Mouse (Mus musculus): ENCODE data around the gene 2300002M23Rik.

2300002M23Rik gene

DNA sequence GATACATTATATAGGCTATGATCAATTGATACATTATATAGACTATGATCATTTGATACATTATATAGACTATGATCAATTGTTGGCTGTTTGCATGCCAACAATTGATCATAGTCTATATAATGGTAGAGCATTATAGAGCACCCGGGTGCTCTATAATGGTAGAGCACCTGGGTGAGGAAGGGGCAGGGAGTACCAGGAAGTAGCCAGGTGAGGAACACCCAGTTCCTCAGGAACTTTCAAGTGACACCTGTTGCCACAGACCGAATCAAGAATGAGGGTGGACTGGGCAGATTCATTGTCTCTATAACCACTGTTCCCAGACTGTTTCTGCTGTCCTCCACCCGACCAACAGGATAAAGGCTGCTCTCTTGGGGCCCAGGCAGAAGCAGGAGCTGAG, at the start of gene 2300002M23Rik:
TSS of gene 2300002M23Rik (plus strand) at position 301 of the 400 bp plus-strand sequence.
- no peak for DNase-seq (ENCODE audit: low spot score in 2 of 2)

DNA sequence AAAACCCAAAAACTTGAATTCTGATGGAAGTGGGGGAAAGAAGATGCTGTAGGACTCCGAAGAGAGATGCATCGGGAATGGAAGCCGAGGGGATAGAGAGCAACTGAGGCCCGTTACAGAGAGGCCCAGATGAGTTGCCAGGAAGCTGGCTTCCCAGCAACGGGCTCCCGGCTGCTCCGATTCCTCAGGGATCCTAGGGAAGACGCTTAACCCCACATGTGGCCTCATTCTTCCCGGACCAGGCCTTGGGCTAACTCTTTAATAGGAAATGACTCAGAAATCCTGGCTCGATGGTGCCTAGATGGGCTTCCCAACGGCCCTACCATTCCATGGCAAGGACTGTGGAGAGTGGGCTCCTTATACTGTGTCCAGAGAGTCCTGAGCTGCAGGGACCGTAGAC, 49.7 kb upstream of the 2300002M23Rik start:
- DNase-seq (ENCODE audit: low spot score in 2 of 2) = no peak

DNA sequence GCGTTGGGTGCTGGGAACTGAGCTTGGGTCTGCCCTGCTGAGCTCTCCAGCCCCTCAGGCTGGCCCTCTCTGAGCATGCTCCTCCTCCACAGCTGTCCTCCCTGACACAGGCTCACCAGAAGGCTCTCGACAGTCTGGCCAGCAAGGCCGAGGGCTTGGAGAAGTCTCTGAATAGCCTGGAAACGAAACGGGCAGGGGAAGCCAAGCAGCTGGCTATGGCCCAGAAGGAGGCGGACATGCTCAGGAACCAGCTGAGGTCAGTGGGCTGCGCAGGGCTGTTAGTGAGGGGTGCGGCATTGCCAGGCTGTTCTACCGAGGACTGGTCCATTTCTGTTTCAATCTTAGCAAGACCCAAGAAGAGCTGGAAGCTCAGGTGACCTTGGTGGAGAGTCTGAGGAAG, 42.9 kb upstream of the 2300002M23Rik start:
- DNase-seq (ENCODE audit: low spot score in 2 of 2) = no peak

DNA sequence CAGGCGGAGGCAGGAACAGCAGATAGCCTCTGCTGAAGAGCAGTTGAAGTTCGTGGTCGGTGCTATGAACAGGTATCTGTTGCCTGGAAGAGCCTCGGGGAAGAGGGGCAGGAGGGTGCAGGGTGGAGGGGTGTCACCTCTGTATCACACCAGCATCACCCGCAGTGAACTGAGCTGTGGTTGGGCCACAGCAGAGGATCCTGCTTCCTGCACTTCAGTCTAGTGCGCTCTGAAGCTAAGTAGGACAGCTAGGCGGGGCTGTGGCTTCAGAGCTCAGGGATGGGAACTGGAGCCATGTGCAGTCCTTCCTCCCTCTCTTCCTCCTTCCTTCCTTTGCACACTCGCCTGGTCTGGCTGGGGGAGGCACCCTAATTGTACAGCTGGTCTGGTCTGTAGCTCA, 40.6 kb upstream of the 2300002M23Rik start:
- DNase-seq (ENCODE audit: low spot score in 2 of 2) = no peak

DNA sequence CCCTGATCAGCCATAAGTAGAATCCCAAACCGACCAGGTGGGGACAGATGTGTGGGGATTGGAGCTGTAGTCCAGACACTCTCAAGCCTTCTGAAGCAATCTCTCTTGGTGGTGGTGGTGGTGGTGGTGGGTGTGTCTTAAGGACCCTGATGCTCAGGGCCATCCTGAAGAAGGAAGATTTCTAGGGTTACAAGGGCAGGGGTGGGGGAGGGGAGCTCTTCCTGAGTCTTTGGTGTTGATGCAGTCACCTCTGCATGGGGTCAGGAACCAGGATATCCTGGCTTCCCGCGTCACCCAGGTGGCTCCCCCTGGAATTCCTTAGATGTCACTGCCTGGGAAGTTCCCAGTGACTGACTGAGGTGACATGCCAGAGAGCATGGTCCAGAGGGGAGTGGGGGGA, 34.9 kb upstream of the 2300002M23Rik start:
- DNase-seq (ENCODE audit: low spot score in 2 of 2) = no peak

DNA sequence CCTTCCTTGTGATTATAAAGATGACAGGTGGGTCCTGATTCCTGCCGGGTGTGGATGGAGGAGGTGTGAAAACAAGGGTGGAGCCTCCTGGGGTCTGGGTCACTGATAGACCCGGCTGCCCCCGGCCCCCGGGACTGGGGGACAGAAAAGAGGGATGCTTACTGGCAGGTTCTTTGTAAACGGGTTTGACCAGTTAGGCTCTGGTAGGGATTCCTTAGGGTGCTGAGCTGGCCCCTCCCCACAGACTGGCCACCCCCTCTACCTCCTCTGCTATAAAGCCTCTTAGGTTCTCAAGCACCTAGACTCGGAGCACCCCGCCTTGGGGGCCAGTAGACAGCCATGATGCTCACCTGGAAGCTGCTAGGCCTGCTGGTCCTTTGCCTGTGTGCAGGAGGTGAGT, 34.3 kb upstream of the 2300002M23Rik start, which contains the start of gene Psors1c2:
TSS of gene Psors1c2 (plus strand) at position 301 of the 400 bp plus-strand sequence.
- DNase-seq (ENCODE audit: low spot score in 2 of 2) = no peak

DNA sequence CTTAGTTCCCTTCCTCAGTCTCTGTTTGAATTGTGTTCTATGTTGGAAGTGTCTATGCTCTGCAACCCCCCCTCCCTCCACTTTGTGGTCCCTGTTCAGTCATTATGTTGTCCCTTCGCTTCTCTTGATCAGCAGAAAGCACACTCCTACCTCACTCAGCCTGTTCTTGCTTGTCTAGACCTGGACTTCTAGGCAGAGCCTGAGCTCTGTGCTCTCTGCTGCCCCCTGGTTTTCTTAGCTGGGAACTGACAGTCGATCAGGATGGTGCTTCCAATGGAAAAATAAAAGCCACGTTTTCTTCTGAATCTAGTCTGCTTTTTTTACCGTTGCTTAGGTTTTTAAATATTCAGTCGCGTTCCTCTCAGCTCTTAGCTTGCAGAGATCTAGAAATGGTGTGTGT, 32.9 kb upstream of the 2300002M23Rik start:
- DNase-seq (ENCODE audit: low spot score in 2 of 2) = peak; percentile 57 to 62

DNA sequence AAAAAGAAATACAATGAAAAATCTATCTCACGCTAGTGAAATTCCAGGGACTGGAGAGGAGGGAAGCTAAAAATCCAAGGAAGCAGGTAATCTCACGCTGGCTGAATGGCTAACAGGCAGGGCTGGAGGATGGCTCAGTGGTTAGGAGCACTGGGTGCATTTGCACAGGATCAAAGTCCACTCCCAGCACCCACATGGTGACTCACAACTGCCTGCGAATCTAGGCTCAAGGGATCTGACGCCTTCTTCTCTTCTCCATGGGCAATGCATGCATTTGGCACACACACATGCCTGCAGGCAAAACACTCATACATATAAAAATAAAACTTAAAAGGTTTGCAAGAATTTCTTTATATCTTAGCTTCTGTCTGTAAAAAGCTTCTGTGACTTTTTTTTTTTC, 29.8 kb upstream of the 2300002M23Rik start:
- no peak for DNase-seq (ENCODE audit: low spot score in 2 of 2)

DNA sequence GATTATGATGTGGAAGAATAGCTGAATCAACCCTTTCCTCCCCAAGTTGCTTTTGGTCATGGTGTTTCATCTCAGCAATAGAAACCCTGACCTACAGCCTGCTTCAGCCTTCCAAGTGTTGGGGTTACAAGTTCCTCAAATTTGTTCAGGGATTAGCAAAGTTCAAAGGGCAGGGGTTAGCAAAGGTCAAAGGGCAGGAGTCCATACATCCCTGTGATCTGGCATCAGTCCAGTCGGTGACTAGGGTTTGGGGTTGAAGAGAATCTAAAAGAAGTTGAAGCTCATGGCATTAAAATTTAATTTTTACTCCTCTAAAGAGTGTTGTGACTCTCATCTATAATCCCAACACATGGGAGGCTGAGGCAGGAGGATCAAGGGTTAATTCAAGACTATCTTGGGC, 28.8 kb upstream of the 2300002M23Rik start:
- no peak for DNase-seq (ENCODE audit: low spot score in 2 of 2)

DNA sequence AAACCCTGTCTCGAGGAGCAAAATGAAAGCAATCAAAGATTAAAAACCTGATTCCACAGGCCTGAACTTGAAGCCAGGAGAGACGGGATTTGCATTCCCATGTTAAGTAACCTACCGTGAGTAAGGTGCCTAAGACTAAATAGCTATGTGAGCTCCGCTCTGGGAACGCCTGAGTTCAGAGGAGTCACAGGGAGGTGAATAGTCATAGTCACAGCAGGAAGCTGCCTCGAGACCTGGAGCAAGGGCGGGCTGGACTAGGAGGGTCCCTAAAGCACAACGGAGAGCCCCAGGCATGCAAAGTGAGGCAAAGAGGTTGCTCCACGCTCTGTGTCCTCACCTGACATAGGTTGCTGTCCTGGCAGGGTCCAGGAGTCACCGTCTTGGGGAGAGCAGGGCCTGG, 27.7 kb upstream of the 2300002M23Rik start:
- no peak for DNase-seq (ENCODE audit: low spot score in 2 of 2)

DNA sequence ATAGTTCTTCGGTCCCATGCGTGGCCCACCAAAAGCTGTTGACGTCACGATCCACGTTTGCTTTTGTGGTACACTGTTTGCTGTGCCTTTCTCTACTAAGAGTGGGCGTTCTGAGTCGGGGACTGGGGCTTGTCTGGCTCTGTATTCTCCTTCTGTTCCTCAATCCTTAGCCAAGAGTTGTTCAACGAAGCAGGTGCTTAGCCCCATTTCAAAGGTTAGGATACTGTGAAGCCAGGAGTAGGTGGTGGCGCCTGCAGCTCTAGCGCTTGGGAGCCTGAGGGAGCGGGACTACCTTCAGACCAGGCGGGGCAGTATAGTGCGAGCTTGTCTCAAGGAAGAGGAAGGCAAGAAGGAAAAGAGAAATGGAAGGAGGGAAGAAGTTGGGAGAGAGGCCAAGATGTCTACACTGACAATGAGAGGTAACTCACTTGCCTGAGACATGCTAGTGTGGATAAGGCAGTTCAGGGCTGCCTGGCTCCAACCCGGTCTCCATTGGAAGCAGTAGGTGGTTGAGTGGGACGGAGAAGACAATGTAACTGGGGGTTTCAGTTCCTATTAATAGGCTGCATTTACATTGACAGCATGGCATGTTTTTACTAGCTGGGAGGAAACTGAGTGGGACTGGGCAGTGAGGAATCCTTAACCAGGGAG, 24.4 kb upstream of the 2300002M23Rik start:
- DNase-seq (ENCODE audit: low spot score in 2 of 2) = no peak

DNA sequence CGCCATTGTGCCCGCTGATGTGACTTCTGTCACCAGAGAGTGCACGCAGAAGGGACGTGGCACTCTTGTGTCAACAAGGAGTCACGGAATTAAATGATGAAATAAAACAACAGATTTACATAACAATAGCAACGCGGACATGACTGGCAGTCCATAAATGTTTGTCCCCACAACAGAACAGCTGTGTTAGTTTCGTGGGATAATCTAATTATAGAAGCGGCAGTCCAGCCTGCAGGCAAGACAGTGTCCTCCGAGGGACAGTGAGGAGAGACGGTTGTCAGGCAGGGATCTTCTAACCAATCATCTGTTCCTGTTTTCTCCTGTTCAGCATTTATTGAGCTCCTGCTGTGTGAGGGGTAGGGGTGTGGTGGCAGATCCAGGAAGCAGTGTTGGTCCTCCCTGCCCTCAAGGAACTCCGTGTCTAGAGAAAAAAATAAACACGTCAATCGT, 23.8 kb upstream of the 2300002M23Rik start:
- DNase-seq (ENCODE audit: low spot score in 2 of 2) = no peak

DNA sequence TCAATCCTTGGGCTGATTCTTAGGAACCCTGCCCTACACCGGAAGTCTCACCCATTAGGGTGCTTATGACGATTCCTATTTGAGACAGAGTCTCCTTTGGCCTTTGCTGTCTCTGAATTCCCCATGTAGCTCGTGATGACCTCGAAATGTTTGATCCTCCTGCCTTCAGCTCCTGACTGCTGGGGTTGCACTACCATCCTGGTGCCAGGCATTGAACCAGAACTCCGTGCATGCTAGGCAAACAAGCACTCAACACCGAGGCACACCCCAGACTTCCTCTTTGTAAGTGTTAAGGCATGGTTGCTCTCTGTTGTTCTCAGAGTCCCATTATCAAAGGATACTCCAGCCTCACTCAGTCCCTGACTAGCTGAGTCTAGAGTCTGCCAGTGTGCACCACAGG, 23.2 kb upstream of the 2300002M23Rik start:
- peak; percentile 17 to 45 for DNase-seq (ENCODE audit: low spot score in 2 of 2)

DNA sequence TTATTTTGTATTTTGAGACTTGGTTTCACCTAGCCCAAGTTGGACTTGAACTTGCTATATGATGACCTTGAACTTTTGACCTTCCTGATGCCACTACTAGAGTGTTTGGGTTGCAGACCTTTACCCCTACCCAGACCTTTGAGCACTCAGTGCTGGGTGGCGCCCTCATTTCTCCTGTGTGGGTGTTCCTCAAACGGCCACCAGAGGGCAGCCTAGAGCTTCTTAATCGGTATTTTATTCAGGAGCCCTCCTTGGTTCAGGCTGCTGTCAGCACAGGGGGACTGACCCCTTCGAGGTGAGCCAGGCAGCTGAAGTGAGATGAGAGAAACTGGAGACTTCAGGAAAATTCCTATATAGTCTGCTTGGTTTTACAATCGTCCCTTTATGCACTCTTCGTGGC, 22.6 kb upstream of the 2300002M23Rik start:
- peak in 1 of 2 experiments; percentile 23 for DNase-seq (ENCODE audit: low spot score in 2 of 2)

DNA sequence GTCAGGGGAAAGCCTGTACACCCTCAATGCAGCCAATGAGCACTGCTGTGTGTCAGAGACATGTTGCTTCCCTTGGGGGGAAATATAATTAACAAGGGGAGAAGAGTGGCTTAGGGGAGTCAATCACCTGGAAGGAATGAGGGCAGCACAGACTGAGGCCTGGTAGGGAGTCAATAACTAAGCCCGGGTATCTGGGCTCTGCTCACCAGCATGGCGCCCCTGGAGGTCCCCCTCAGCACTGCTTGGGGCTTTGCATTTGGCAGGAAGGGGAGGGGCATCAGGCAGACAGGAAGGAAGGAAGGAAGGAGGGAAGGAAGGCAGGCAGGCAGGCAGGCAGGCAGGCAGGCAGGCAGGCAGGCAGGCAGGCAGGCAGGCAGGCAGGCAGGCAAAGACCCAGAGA, 19.8 kb upstream of the 2300002M23Rik start:
- DNase-seq (ENCODE audit: low spot score in 2 of 2) = no peak

DNA sequence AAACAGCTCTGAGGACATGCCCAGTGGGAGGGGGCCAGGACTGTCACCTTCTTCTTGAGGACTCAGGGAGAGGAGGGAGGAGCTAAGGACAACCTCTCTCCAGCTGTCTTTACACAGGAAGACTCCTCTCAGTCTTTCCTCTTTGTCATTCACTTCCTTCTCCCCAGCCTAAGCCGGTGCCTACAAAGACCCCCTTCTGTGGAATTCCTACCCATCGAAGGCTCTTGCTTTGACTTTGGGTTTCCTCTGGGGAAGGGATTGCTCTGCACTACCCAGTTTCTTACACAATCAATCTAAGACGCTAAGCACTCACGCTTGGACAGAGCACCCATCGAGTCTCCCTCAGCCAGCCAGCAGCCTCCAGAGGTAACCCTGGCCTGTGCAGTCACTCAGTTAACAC, 18.6 kb upstream of the 2300002M23Rik start:
- DNase-seq (ENCODE audit: low spot score in 2 of 2) = no peak

DNA sequence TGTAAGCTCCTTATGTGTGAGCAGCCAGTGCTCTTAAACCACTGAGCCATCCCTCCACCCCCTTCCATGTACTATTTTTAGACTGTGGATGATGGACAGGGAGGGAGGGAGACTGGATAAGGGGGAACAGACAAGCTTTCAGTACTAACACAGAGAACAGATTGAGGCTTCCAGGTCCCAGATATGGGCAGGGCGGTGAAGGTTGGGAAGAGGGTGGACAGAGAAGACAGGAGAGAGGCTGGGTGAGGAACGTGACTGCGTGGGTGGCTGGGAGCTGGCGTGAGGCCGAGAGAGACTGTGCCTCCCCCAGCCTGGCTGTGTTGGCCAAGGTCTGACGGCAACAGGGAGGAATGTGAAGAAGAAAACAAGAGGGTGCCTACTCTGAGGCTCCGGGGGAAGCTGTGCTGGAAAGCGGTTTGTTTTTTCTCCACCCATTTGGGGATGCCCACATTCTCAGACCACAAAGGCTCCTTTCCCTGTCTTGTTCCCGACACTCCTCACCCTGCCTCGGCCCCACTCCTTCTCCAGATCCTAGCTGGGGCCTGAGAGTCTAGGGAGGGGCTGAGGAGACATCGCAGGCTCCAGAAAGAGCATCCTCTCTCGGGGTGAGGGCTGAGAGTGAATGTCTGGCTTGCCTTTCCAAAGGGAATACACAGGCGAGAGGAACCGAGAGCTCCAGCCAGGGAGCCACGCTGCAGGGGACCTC, 17.7 kb upstream of the 2300002M23Rik start:
- DNase-seq (ENCODE audit: low spot score in 2 of 2) = no peak

DNA sequence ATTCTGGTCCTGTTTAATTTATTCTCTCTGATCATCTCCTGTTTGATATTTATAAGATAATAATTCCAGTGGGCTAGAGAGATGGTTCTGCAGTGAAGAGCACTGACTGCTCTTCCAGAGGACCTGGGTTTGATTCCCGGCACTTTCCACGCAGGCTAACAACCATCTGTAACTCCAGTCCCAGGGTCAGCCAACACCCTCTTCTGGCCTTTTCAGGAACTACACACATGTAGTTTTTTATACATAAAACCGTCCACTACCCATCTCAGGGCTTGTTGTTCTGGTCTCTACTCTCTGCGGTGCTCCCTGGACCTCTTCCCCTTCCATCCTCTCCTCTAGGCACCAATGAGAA, 17.1 kb upstream of the 2300002M23Rik start:
- no peak for DNase-seq (ENCODE audit: low spot score in 2 of 2)

DNA sequence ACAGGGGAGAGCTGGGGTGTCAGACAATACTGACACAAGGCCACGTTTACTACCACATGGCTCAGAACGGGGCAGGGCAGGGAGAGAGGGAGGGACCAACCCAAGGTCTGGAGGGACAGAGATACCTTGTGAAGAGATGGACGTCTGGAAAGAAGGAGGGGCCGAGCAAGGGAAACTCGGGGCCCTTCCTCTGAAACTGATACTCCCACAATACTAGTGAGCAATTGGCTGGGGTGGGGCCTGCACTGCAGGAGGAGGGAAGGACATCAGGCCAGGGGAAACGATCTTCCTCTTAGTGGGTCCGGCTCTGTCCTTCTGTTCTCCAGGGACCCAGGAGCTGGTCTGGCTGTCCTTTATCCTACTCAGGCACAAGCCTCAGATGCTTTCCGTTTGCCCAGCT, 16.4 kb upstream of the 2300002M23Rik start:
- no peak for DNase-seq (ENCODE audit: low spot score in 2 of 2)

DNA sequence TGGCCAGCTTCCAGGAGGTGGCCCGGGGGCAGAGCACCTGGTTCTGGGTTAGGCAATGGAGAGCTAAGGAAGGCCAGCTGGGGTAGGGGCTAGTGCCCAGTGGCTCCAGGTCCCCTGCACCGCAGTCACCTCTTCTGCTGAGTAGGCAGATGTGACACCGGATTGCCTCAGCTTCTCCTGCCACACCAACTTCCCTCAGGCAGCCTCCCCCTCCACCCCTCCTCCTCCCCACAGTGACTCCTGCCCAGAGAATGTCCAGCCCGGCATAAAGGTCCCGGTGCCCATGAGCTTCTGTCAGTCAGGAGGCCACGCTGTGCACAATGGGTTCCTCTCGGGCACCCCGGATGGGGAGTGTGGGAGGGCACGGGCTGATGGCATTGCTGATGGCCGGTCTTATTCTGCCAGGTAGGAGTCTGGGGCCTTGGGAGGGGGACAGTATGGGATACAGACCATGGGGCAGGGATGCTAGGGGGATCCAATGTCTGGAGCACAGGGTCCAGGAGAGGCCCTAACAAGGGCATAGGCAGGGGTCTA, 15.3 kb upstream of the 2300002M23Rik start, which contains the start of gene Cdsn:
TSS of gene Cdsn (plus strand) at position 248 of the 534 bp plus-strand sequence.
- no peak for DNase-seq (ENCODE audit: low spot score in 2 of 2)

DNA sequence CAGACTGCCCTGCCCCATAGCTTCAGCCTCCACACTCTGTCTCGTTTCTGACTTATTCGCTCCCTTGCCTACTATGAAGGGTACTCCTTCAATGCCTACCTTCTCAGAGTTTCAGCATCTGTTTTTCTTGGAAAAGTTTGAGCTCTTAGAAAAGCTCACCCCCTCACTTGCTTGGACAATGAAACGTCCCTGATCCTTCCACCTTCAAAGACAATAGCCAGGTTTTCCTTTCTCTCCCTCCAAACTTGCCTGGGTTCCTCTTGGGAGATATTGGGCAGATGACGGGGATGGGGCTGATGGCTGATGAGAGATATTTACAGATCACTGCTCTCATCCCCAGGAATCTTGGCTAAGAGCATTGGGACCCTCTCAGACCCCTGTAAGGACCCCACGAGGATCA, 12.9 kb upstream of the 2300002M23Rik start:
- DNase-seq (ENCODE audit: low spot score in 2 of 2) = no peak

DNA sequence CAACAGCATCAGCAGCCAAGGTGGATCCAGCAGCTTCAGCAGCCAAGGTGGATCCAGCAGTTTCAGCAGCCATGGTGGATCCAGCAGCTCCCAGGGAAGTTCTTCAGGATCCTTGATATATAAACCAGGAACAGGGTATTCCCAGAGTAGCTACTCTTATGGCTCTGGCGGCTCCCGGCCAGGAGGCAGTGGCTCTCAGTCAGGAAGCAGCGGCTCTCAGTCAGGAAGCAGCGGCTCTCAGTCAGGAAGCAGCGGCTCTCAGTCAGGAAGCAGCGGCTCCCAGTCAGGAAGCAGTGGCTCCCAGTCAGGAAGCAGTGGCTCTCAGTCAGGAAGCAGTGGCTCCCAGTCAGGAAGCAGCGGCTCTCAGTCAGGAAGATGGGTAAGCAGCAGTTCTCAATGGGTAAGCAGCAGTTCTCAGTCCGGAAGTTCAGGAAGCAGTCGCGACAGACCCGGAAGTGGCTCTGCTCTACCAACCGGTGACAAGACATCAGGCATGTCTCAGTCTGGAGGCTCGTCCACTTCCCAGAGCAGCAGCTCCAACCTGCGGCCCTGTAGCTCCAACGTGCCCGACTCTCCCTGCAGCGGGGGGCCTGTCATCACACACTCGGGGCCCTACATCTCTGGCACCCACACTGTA, 12.4 kb upstream of the 2300002M23Rik start:
- DNase-seq (ENCODE audit: low spot score in 2 of 2) = no peak

Data from spleen, postnatal 36 days (tissue).